In the genomic region with DNA sequence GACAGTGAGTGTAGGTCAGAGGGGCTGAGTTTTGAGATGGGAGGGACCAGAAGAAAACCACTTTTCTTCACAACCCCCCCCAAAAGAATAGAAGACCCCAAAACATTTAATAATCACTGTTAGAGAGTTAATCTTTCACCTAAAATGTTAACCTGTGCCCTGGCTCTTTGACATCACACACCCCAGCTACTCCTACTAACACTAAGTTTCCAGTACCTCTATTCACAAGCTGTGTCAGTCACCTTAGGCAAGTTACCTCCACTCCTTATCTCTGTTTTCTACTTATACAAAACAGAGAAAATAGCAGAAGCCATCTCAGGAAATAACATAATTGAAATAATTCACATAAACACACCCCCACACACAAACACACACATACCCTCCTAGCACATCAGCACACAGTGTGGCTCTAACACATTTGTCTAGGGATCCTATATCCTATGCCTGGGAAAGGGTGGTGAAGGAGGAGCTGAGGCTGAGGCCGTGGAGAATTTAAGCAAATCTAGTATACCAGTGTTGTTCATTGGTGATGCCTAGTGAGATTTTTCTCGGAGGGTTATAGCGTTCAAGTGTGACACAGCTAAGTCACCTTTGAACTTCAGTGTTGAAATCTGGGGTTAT, we compare ENCODE assay signal across 8 mouse cellular contexts.
DNase-seq lines count a peak whose midpoint lies in the region; ATAC-seq lines count a peak whose summit lies in the region.
"Had no signal": no experiment of that assay in that cellular context is flagged by ENCODE, and none has a peak within 500 bp of the region (broad histone marks: within the 10 kb centered on the region; RNA-seq: fewer than 3 reads in every experiment).

No protein-coding gene starts in this region.

- no peaks in the 10 kb centered on the region for H3K36me3 ChIP-seq in liver, embryonic 11.5 days (ENCODE audit: control insufficient read depth, insufficient read depth, low read length)
- no peaks in the 10 kb centered on the region for H3K36me3 ChIP-seq in forebrain, embryonic 15.5 days
- no peaks in the 10 kb centered on the region for H3K36me3 ChIP-seq in limb, embryonic 15.5 days
- H3K36me3 ChIP-seq in stomach, embryonic 14.5 days (ENCODE audit: control insufficient read depth, insufficient read depth, low read length): no peaks in the 10 kb centered on the region

- ATAC-seq in liver, embryonic 11.5 days (replicated peaks; ENCODE audit: low FRiP score): no peak
- peak; percentile 48; the same call in 1 of the 2 replicates for ATAC-seq in forebrain, embryonic 15.5 days (replicated peaks)
- ATAC-seq in limb, embryonic 15.5 days (ENCODE audit: insufficient number of reproducible peaks, low FRiP score, low TSS enrichment, low read depth): no peak
- ATAC-seq in stomach, embryonic 14.5 days (ENCODE audit: insufficient number of reproducible peaks, insufficient read depth, low FRiP score, low read depth): no peak

- no peak overlapping the region for H3K27ac ChIP-seq in liver, embryonic 11.5 days (ENCODE audit: low read depth, low read length)
- H3K27ac ChIP-seq in forebrain, embryonic 15.5 days (replicated peaks): no peak overlapping the region
- H3K27ac ChIP-seq in limb, embryonic 15.5 days: no peak overlapping the region
- H3K27ac ChIP-seq in stomach, embryonic 14.5 days (ENCODE audit: low read length): no peak overlapping the region

- WGBS in liver, embryonic 11.5 days: 75% methylated on average over 3 of the region's 3 CpGs
- WGBS in forebrain, embryonic 15.5 days: 80% methylated on average over 3 of the region's 3 CpGs
- WGBS in limb, embryonic 15.5 days: 79% methylated on average over 3 of the region's 3 CpGs
- WGBS in stomach, embryonic 14.5 days: 82% methylated on average over 3 of the region's 3 CpGs

- no peak overlapping the region for H3K4me3 ChIP-seq in liver, embryonic 11.5 days (ENCODE audit: low read depth, low read length)
- H3K4me3 ChIP-seq in forebrain, embryonic 15.5 days: peak overlapping the region; percentile 45
- peak overlapping the region; percentile 28; the same call in 1 of the 2 replicates for H3K4me3 ChIP-seq in limb, embryonic 15.5 days
- peak overlapping the region; percentile 26; the same call in 1 of the 2 replicates for H3K4me3 ChIP-seq in stomach, embryonic 14.5 days (ENCODE audit: low read depth, low read length)

- intact Hi-C loops in gastrocnemius, postnatal 36 days (cut with DNase I): loop anchor here (5.0 kb wide), 2 partner anchors 450 to 535 kb away; no protein-coding TSS in a partner anchor

- no peak overlapping the region for H3K9ac ChIP-seq in liver, embryonic 11.5 days (ENCODE audit: low read depth, low read length)
- H3K9ac ChIP-seq in forebrain, embryonic 15.5 days (replicated peaks): peak overlapping the region; percentile 61
- no peak overlapping the region for H3K9ac ChIP-seq in limb, embryonic 15.5 days
- H3K9ac ChIP-seq in stomach, embryonic 14.5 days (replicated peaks; ENCODE audit: low read depth, low read length): no peak overlapping the region

- no peak for DNase-seq in liver, embryonic 11.5 days (ENCODE audit: low spot score)
- DNase-seq in liver: no peak
- no peak for DNase-seq in natural killer cell, adult 2 months (ENCODE audit: low spot score in 2 of 2)
- no peak for DNase-seq in gastrocnemius, postnatal 36 days

- no peaks in the 10 kb centered on the region for H3K27me3 ChIP-seq in liver, embryonic 11.5 days (replicated peaks; ENCODE audit: control insufficient read depth, insufficient read depth, low read length)
- H3K27me3 ChIP-seq in forebrain, embryonic 15.5 days: no peaks in the 10 kb centered on the region
- H3K27me3 ChIP-seq in limb, embryonic 15.5 days: no peaks in the 10 kb centered on the region
- no peaks in the 10 kb centered on the region for H3K27me3 ChIP-seq in stomach, embryonic 14.5 days (ENCODE audit: control insufficient read depth, insufficient read depth, low read length)
- H3K27me3 ChIP-seq: megakaryocyte, embryonic 14.5 days had no signal

- peak overlapping the region; percentile 50 for H3K4me2 ChIP-seq in liver, embryonic 11.5 days
- peak overlapping the region; percentile 73 for H3K4me2 ChIP-seq in forebrain, embryonic 15.5 days (replicated peaks)
- peak overlapping the region; percentile 47 for H3K4me2 ChIP-seq in limb, embryonic 15.5 days
- peak overlapping the region; percentile 50 for H3K4me2 ChIP-seq in stomach, embryonic 14.5 days (replicated peaks; ENCODE audit: low read depth, low read length)

- H3K9me3 ChIP-seq in liver, embryonic 11.5 days (ENCODE audit: control insufficient read depth, low read length): no peaks in the 10 kb centered on the region; the same call in 1 of the 2 replicates
- H3K9me3 ChIP-seq in forebrain, embryonic 15.5 days: no peaks in the 10 kb centered on the region
- H3K9me3 ChIP-seq in limb, embryonic 15.5 days: no peaks in the 10 kb centered on the region
- no peaks in the 10 kb centered on the region for H3K9me3 ChIP-seq in stomach, embryonic 14.5 days (ENCODE audit: control insufficient read depth, low read depth, low read length)

- no peaks in the 10 kb centered on the region for H3K4me1 ChIP-seq in liver, embryonic 11.5 days (replicated peaks; ENCODE audit: control insufficient read depth, insufficient read depth, low read length)
- peaks cover 4% of the 10 kb centered on the region; the same call in 1 of the 2 replicates for H3K4me1 ChIP-seq in forebrain, embryonic 15.5 days
- 0 out of 2 replicates have a peak, but pooled peaks cover 4% of the 10 kb centered on the region for H3K4me1 ChIP-seq in limb, embryonic 15.5 days
- H3K4me1 ChIP-seq in stomach, embryonic 14.5 days (ENCODE audit: control insufficient read depth, insufficient read depth, low read length): no peaks in the 10 kb centered on the region
- H3K4me1 ChIP-seq: megakaryocyte, embryonic 14.5 days had no signal
